Mouse (Mus musculus): ENCODE measurements around the gene Rab34. TPM values are rescaled to one million over a fixed set of nuclear protein-coding genes. Genes with fewer than 3 reads are reported as not detected.

Rab34 gene
- polyA plus RNA-seq, 1 experiment from 2014 or later, result 60.3 TPM

DNA sequence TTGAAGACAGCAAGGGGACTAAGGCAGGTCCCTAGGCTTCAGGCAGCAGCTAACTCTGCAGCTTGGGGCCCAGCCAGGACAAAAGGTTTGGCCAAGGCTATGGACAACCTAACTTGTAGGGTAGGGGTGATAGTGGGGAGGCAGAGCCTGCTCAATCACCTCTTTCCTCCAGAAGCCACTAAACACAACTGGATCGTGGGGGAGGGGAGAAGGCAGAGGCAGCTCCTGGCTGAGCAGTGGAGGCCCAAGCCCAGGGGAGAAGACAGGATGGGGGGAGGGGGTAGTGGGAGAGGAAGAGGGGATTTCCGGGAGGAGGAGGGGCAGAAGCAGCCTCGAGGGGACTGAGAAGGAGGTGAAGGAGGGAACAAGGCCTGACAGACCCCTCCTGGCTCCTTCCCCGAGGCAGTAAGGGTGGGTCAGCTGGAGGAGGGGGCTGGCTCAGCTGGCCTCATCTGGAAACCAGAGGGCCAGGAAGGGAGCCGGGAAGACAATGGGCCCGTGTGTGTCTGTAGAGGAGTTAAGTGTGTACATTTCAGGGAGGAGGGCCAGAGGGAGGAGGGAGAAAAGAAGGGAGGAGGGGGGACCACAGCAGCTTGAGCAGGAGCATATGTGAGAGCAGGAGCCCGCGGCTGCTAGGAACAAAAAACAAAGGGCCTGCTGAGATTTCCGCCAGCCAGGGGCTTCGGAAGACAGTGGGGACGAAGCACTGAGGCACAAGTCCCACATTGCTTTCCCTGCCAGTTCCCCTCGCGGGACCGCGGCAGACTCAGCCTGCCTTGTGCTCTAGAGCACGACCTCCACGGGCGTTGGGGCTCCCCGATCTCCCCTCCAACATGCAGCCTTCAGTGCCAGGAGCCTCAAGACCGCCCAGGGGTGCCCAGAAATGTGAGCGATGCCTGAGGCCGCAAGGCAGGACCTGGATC lies 24.3 kb upstream of the Rab34 start:
- ATAC-seq, result peak; percentile 48
- H3K4me3 ChIP-seq (ENCODE audit: low read length), result peak overlapping the region; percentile 82
- H3K9ac ChIP-seq (ENCODE audit: low read depth, low read length), result peak overlapping the region; percentile 97
- H3K4me2 ChIP-seq (ENCODE audit: low read length), result peak overlapping the region; percentile 86
- H3K9me3 ChIP-seq (ENCODE audit: control insufficient read depth, low read length), result no peaks in the 10 kb centered on the region
- 0% methylated on average over 22 of the region's 22 CpGs for WGBS
- no peaks in the 10 kb centered on the region for H3K27me3 ChIP-seq (replicated peaks; ENCODE audit: control insufficient read depth, insufficient read depth, low read length)
- peak overlapping the region; percentile 93 for H3K27ac ChIP-seq (ENCODE audit: low read depth, low read length)
- peaks cover 27% of the 10 kb centered on the region for H3K4me1 ChIP-seq (ENCODE audit: control insufficient read depth, insufficient read depth, low read depth, low read length)
- H3K36me3 ChIP-seq (ENCODE audit: control insufficient read depth, insufficient read depth, low read length), result peaks cover 17% of the 10 kb centered on the region

DNA sequence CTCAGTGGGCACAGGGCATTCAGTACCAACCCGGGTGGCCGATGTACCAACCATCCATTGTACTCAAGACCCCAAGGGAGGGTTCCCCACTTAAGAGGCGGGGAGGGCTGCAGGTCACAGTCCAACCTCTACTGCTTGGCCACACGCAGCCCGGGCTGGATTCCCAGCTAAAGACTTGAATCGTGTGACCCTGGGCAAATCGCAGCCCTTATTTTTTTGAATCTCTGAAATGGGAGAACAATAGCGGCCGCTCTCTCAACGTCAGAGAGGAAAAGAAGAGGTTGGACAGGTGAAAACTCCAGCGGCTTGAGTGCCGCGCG lies 23.7 kb upstream of the Rab34 start:
- Histone ChIP-seq H3K9ac (ENCODE audit: low read depth, low read length) (peak overlapping the region; percentile 97), H3K27ac (ENCODE audit: low read depth, low read length) (peak overlapping the region; percentile 93), H3K4me2 (ENCODE audit: low read length) (peak overlapping the region; percentile 86), H3K4me3 (ENCODE audit: low read length) (peak overlapping the region; percentile 82), H3K4me1 (ENCODE audit: control insufficient read depth, insufficient read depth, low read depth, low read length) (peaks cover 27% of the 10 kb centered on the region), H3K27me3 (replicated peaks; ENCODE audit: control insufficient read depth, insufficient read depth, low read length) (no peaks in the 10 kb centered on the region), H3K9me3 (ENCODE audit: control insufficient read depth, low read length) (no peaks in the 10 kb centered on the region), H3K36me3 (ENCODE audit: control insufficient read depth, insufficient read depth, low read length) (peaks cover 16% of the 10 kb centered on the region; the same call in 1 of the 2 replicates)
- 0% methylated on average over 14 of the region's 14 CpGs for WGBS
- no peak; the same call in 1 of the 2 replicates for ATAC-seq

DNA sequence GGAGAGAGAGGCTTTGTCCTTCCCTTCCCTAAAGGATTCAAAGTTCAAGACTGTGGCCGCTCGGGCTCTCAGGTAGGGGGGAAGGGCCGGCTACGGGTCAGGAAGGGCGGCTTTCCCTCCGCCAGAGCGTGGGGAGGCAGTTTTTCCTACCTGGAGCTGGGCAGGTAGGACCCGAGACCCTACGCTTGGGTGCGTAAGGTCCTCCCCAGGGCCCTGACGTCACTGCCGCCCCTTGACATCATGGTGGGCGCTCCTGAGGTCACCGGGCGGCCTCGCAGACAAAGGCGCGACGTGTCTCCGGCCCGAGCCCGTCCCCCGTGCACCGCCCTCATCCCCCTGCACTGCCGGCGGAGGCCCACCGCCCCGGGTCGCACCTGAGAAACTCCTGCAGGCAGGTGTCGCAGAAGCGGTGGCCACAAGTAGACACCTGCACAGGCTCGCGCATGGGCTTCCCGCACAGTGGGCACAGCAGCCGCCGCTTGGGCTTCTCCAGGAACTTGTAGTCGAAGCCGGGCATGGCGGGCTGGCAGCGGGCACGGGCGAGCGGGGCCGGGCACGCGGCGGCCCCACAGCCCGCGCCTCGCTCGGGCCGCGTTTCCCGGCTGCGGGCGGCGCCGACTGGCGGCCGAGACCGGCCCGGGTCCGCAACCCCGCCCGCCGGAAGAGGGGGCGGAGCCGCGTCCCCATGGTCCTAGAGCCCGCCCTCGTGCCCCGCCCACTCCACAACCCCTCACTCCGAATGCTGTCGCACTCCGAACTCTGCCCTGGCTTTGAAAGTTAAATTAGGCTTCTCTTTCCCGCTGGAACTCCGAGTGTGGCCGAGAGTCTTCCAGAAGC lies 23.1 kb upstream of the Rab34 start, which contains the start of gene Traf4:
Gene Traf4 (minus strand): TSS at position 666 of the 837 bp plus-strand sequence.
- Histone ChIP-seq H3K4me2 (ENCODE audit: low read length) (peak within 1 kb of the TSS; percentile 86), H3K27me3 (replicated peaks; ENCODE audit: control insufficient read depth, insufficient read depth, low read length) (no peaks in the 10 kb centered on the region), H3K27ac (ENCODE audit: low read depth, low read length) (peak within 1 kb of the TSS; percentile 93), H3K9ac (ENCODE audit: low read depth, low read length) (peak within 1 kb of the TSS; percentile 97), H3K4me3 (ENCODE audit: low read length) (peak within 1 kb of the TSS; percentile 82), H3K9me3 (ENCODE audit: control insufficient read depth, low read length) (no peaks in the 10 kb centered on the region), H3K36me3 (ENCODE audit: control insufficient read depth, insufficient read depth, low read length) (peaks cover 10% of the 10 kb centered on the region; the same call in 1 of the 2 replicates), H3K4me1 (ENCODE audit: control insufficient read depth, insufficient read depth, low read depth, low read length) (peaks cover 27% of the 10 kb centered on the region)
- peak; percentile 84 for ATAC-seq
- under 1% methylated on average over 61 of the region's 78 CpGs for WGBS

DNA sequence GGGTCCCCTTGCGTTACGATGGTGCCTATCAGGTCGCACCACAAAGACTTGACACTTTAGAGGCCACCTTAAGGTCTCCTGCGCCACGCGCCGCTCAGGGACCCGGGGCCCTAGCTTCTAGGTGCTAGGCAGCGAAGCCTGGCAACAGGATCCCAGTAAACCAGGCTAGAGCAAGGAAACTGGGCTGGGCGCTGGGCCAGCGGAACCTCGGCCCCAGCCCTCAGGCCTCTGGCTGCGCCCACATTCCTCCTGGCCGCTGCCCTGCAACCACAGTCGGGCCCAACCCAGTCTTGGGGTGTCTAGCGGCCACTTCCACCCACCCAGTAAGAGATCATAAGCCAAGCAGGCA lies 22.5 kb upstream of the Rab34 start:
- peak overlapping the region; percentile 82 for H3K4me3 ChIP-seq (ENCODE audit: low read length)
- peak; percentile 40 for ATAC-seq
- peak overlapping the region; percentile 97 for H3K9ac ChIP-seq (ENCODE audit: low read depth, low read length)
- 4% methylated on average over 16 of the region's 16 CpGs for WGBS
- peak overlapping the region; percentile 93 for H3K27ac ChIP-seq (ENCODE audit: low read depth, low read length)
- H3K27me3 ChIP-seq (replicated peaks; ENCODE audit: control insufficient read depth, insufficient read depth, low read length), result no peaks in the 10 kb centered on the region
- H3K9me3 ChIP-seq (ENCODE audit: control insufficient read depth, low read length), result no peaks in the 10 kb centered on the region
- peaks cover 4% of the 10 kb centered on the region; the same call in 1 of the 2 replicates for H3K36me3 ChIP-seq (ENCODE audit: control insufficient read depth, insufficient read depth, low read length)
- peak overlapping the region; percentile 86 for H3K4me2 ChIP-seq (ENCODE audit: low read length)
- peaks cover 27% of the 10 kb centered on the region for H3K4me1 ChIP-seq (ENCODE audit: control insufficient read depth, insufficient read depth, low read depth, low read length)

DNA sequence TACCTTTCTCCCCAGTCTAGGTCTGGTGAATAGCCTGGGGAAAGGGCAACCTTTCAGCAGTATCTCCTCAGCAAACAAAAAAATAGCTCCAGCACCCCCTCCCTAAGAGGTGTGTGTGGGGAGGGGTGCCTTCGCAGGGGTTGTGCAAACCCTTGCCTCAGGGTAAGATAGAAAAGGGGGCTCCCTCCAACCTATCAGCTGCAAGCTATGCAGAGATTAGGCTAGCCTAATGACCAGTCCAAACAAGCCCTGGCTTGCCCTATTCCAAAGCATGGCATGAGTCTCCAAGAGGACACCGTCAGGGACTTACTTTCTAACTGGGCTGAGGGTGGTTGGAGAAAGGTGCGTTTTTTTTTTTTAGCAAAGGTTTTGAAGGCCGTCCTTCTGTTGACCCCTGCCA lies 22.1 kb upstream of the Rab34 start:
- no peaks in the 10 kb centered on the region for H3K27me3 ChIP-seq (replicated peaks; ENCODE audit: control insufficient read depth, insufficient read depth, low read length)
- no peak overlapping the region for H3K4me3 ChIP-seq (ENCODE audit: low read length)
- H3K36me3 ChIP-seq (ENCODE audit: control insufficient read depth, insufficient read depth, low read length), result peaks cover 3% of the 10 kb centered on the region; the same call in 1 of the 2 replicates
- 58% methylated on average over 4 of the region's 4 CpGs for WGBS
- peaks cover 27% of the 10 kb centered on the region for H3K4me1 ChIP-seq (ENCODE audit: control insufficient read depth, insufficient read depth, low read depth, low read length)
- ATAC-seq, result no peak
- H3K9me3 ChIP-seq (ENCODE audit: control insufficient read depth, low read length), result no peaks in the 10 kb centered on the region
- H3K4me2 ChIP-seq (ENCODE audit: low read length), result peak overlapping the region; percentile 86
- peak overlapping the region; percentile 93; the same call in 1 of the 2 replicates for H3K27ac ChIP-seq (ENCODE audit: low read depth, low read length)
- H3K9ac ChIP-seq (ENCODE audit: low read depth, low read length), result no peak overlapping the region; the same call in 1 of the 2 replicates

DNA sequence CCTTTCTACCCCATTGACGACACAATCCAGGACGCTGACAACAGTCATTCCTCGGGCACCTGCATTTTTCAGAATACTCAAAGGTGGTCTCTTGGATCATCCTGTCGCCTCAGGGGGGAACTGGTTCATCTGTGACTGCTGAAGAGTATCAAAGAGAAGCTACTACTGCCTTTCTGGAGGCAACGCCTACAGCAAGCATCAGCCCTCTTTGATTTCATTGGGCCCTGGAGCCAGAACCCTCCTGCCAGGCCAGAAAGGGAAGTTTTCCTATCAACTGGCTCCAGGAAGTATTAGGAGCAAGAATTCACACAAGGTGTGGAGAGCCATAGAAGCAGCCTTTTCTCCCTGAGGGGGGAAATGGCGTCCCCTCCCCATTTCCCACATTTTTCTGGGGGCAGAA lies 21.6 kb upstream of the Rab34 start:
- peaks cover 27% of the 10 kb centered on the region for H3K4me1 ChIP-seq (ENCODE audit: control insufficient read depth, insufficient read depth, low read depth, low read length)
- no peak for ATAC-seq

DNA sequence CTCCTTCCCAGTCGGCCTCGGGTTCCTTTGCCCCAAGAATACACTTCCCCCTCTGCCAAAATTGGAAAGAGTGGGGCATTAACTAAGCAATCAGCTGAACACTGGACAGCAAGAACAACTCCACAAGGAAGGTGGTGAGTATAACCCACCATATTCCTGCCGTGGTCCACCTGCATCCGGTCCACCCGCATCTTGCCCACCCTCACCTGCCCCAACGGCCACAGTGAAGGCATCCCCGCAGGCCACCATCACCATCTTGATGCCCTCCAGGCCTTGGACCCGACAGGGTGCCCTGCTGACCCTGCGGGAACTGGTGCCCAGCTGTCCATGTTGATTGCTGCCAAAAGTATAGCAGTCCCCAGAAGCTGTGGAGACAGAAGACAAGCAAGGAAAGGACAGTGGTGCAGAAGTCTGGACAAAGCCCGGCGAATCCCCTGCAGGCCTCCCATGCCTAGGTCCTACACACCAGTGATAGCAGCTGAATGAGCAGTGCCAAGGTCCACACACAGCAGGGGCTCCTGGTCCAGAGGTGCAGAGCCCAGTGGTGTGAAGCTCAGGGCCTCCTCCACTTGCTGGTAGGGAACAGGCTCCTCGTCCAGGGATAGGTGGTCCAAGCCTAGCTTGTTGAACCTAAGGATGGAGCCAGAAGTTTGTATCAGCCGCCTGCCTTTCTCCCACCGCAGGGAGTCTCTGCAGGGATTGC lies 20.8 kb upstream of the Rab34 start:
- Histone ChIP-seq H3K4me1 (ENCODE audit: control insufficient read depth, insufficient read depth, low read depth, low read length) (peaks cover 20% of the 10 kb centered on the region), H3K9me3 (ENCODE audit: control insufficient read depth, low read length) (no peaks in the 10 kb centered on the region)
- WGBS, result 92% methylated on average over 14 of the region's 14 CpGs

More for the DNA sequence above, 21.6 kb upstream of the Rab34 start:
- no peak overlapping the region for H3K4me2 ChIP-seq (ENCODE audit: low read length)
- WGBS, result 76% methylated on average over 6 of the region's 6 CpGs
- H3K27ac ChIP-seq (ENCODE audit: low read depth, low read length), result no peak overlapping the region
- no peak overlapping the region; the same call in 1 of the 2 replicates for H3K9ac ChIP-seq (ENCODE audit: low read depth, low read length)
- no peak overlapping the region for H3K4me3 ChIP-seq (ENCODE audit: low read length)
- H3K27me3 ChIP-seq (replicated peaks; ENCODE audit: control insufficient read depth, insufficient read depth, low read length), result no peaks in the 10 kb centered on the region
- no peaks in the 10 kb centered on the region for H3K9me3 ChIP-seq (ENCODE audit: control insufficient read depth, low read length)
- peaks cover 3% of the 10 kb centered on the region; the same call in 1 of the 2 replicates for H3K36me3 ChIP-seq (ENCODE audit: control insufficient read depth, insufficient read depth, low read length)

DNA sequence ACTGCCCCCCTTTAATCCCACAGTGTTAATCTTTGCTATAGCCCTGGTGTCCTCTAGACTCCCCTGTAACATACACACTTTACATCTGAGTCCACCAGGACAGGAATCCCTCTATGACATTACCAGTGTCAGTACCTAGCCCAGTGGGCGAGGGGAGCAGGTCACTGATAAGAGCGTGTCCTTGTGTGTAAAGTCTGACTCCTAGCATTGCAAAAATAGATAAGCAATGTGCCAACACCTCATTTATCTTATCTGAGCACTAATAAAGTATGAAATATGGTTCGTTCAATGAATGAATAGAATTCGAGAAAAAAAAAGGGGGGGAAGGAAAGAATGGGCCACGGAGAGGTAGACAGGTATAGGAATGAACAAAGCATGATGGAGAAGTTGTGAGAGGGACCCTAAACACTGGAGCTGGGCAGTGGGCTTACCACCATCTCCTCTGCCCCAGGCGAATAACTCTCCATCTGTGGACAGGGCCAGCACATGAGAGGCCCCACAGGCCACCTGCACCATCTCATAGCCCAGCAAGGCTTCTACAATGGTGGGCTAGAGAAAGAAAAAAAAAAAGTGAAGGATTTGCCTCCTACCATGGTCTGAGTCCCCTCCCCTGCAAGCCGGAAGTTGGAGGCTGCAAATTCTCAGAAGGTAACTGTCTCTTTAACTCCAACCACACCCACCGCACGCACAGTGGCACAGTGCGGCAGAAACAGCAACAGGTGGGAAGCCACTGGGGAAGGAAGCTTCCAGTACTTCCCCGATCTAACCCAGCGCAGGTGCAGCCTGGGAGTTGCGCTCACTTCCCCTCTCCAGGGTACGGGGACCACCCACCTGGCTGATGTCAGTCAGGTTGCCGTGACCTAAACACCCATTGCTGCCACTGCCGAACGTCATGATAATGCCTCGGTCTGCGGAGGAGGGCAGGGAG lies 19.4 kb upstream of the Rab34 start:
- WGBS, result 59% methylated on average over 19 of the region's 19 CpGs
- no peak for ATAC-seq
- peaks cover 8% of the 10 kb centered on the region for H3K4me1 ChIP-seq (ENCODE audit: control insufficient read depth, insufficient read depth, low read depth, low read length)
- no peak overlapping the region for H3K4me2 ChIP-seq (ENCODE audit: low read length)
- H3K36me3 ChIP-seq (ENCODE audit: control insufficient read depth, insufficient read depth, low read length), result no peaks in the 10 kb centered on the region
- no peak overlapping the region for H3K4me3 ChIP-seq (ENCODE audit: low read length)
- H3K9ac ChIP-seq (ENCODE audit: low read depth, low read length), result no peak overlapping the region
- H3K9me3 ChIP-seq (ENCODE audit: control insufficient read depth, low read length), result no peaks in the 10 kb centered on the region
- H3K27me3 ChIP-seq (replicated peaks; ENCODE audit: control insufficient read depth, insufficient read depth, low read length), result no peaks in the 10 kb centered on the region
- H3K27ac ChIP-seq (ENCODE audit: low read depth, low read length), result no peak overlapping the region

More for the DNA sequence above, 20.8 kb upstream of the Rab34 start:
- no peak overlapping the region; the same call in 1 of the 2 replicates for H3K9ac ChIP-seq (ENCODE audit: low read depth, low read length)
- no peak for ATAC-seq
- H3K36me3 ChIP-seq (ENCODE audit: control insufficient read depth, insufficient read depth, low read length), result no peaks in the 10 kb centered on the region
- H3K27ac ChIP-seq (ENCODE audit: low read depth, low read length), result no peak overlapping the region
- H3K4me3 ChIP-seq (ENCODE audit: low read length), result no peak overlapping the region
- no peak overlapping the region for H3K4me2 ChIP-seq (ENCODE audit: low read length)
- H3K27me3 ChIP-seq (replicated peaks; ENCODE audit: control insufficient read depth, insufficient read depth, low read length), result no peaks in the 10 kb centered on the region
